Mouse (Mus musculus) liver, embryonic 11.5 days (tissue): Measurements from ENCODE around the gene Terb2. TPM values are rescaled to one million over a fixed set of nuclear protein-coding genes. Genes with fewer than 3 reads are reported as not detected.
A peak's percentile ranks its signal among the peaks of the same experiment; 100 is the strongest.

Experiments used
- ATAC-seq: fragments of 200-750 bp; cut with Nextera tagmentation; replicated peaks from 2 replicates; pipeline ENCODE4 v1.8.0; 2017; ENCODE audit warnings: moderate number of reproducible peaks, mild to moderate bottlenecking, moderate TSS enrichment, moderate library complexity; ENCODE audit not compliant: low FRiP score
- DNase-seq: peaks from one replicate; pipeline ENCODE4 v3.0.0-alpha.2; 2017; ENCODE audit warnings: low spot score
- H3K27ac ChIP-seq: fragments of 300-500 bp; sonication (generic); 2 replicates; pipeline ENCODE4 v1.5.1; 2014; ENCODE audit warnings: mild to moderate bottlenecking, low read depth, low read length, control low read depth
- H3K27me3 ChIP-seq: fragments of 300-500 bp; sonication (generic); replicated peaks from 2 replicates; pipeline ENCODE4 v1.6.1; 2014; ENCODE audit warnings: low read length, mixed read lengths; ENCODE audit not compliant: control insufficient read depth, insufficient read depth
- H3K36me3 ChIP-seq: fragments of 300-500 bp; sonication (generic); 2 replicates; pipeline ENCODE4 v1.6.1; 2014; ENCODE audit warnings: mild to moderate bottlenecking, low read length, moderate library complexity, mixed read lengths; ENCODE audit not compliant: control insufficient read depth, insufficient read depth
- H3K4me1 ChIP-seq: fragments of 300-500 bp; sonication (generic); replicated peaks from 2 replicates; pipeline ENCODE4 v1.6.1; 2014; ENCODE audit warnings: low read length, mixed read lengths; ENCODE audit not compliant: control insufficient read depth, insufficient read depth
- H3K4me2 ChIP-seq: fragments of 300-500 bp; sonication (generic); 2 replicates; pipeline ENCODE4 v1.6.1; 2014; ENCODE audit warnings: mild to moderate bottlenecking, control low read depth, moderate library complexity
- H3K4me3 ChIP-seq: fragments of 300-500 bp; sonication (generic); 2 replicates; pipeline ENCODE4 v1.5.1; 2014; ENCODE audit warnings: low read depth, low read length, control low read depth
- H3K9ac ChIP-seq: fragments of 300-500 bp; sonication (generic); 2 replicates; pipeline ENCODE4 v1.6.1; 2014; ENCODE audit warnings: low read depth, low read length, control low read depth
- H3K9me3 ChIP-seq: fragments of 300-500 bp; sonication (generic); 2 replicates; pipeline ENCODE4 v1.6.1; 2016; ENCODE audit warnings: low read length, inconsistent platforms, mixed read lengths; ENCODE audit not compliant: control insufficient read depth
- WGBS: fragments of 180-500 bp; shearing (Covaris S2); extraction: QIAGEN DNeasy Blood & Tissue Kit; methylation state at CpG from one replicate; pipeline ENCODE4 v1.1.7; 2014; 5-methylcytosine and 5-hydroxymethylcytosine counted together
- polyA plus RNA-seq: library from polyadenylated mRNA; unstranded; fragments of >200 nt; fragmentation: Nextera tagmentation; extraction: Ambion mirVana; gene quantifications from 2 replicates; pipeline ENCODE4 v1.2.1, GENCODE M21; 2014

The Terb2 gene
- polyA plus RNA-seq = not detected in 2 replicates

DNA sequence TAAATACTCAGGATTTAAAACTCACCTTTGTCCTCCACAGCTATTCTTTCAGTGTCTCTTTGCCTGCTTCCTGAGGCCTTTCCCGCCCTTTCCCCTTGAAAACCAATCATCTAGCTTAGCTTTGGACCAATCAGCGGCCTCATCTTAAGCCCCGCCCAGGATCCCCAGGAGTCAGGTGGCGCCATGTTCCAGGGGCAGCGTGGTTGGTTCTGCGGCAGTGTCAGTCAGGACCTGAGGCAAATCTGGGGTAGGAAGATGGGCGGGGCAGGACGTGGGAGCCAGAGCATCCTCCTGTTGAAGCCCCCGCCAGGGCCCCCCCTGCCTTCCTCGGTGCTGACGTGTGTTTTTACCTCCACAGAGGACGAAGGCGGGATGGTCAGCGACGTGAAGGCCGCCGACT lies at the start of gene Terb2, which contains the start of gene Patl2:
Gene Terb2, plus strand, starts transcription at position 167 of the 400 bp plus-strand sequence.
Gene Patl2, minus strand, starts transcription at position 84 of the 400 bp plus-strand sequence.
- Histone ChIP-seq H3K4me3 (no peak within 1 kb of the TSS), H3K9me3 (no peaks in the 10 kb centered on the region), H3K36me3 (no peaks in the 10 kb centered on the region), H3K27me3 (no peaks in the 10 kb centered on the region), H3K4me1 (no peaks in the 10 kb centered on the region; the same call in 1 of the 2 replicates), H3K9ac (no peak within 1 kb of the TSS), H3K4me2 (no peak within 1 kb of the TSS), H3K27ac (no peak within 1 kb of the TSS)
- ATAC-seq (no peak), DNase-seq (no peak)
- WGBS = 70% methylated on average over 17 of the region's 17 CpGs

DNA sequence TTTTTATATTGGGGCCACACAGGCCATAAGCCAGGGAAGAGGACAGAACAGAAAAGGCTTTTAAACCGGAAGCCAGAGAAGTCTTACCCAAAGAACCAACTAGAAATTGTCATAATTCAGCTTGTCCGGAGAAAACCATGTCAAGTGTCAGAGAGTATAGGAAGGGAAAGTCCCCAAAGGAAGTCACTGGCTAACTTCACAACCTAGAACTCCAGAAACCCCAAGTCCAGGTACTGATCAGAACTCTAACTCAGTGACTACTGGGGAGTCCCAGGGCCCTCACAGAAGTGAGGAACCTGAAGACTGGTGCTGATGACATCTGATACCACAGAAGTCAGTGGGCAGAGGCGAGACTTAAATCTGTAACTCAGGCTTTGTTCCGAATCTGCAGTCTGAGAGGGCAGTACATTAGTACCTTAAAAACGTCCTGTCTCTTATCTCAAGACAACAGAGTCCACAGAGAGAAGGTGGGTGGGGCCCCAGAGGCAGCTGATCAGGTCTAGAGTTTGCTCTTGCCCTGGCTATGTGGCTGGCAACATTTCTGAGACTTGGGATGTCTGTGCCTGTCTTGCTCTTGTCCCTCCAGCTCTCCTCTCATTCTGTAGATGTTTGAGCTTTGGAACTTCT lies 48.1 kb upstream of the Terb2 start:
- Histone ChIP-seq H3K27me3 (no peaks in the 10 kb centered on the region), H3K4me3 (no peak overlapping the region), H3K4me2 (peak overlapping the region; percentile 44), H3K27ac (no peak overlapping the region), H3K4me1 (peaks cover 12% of the 10 kb centered on the region), H3K9me3 (no peaks in the 10 kb centered on the region), H3K36me3 (no peaks in the 10 kb centered on the region), H3K9ac (no peak overlapping the region)
- peak; percentile 48 for DNase-seq
- peak; percentile 96 for ATAC-seq
- WGBS = 31% methylated on average over 5 of the region's 5 CpGs

GRCm38 (mm10) chr2:122140815-122141214 lies 45.3 kb upstream of the Terb2 start:
- Histone ChIP-seq H3K9me3 (no peaks in the 10 kb centered on the region), H3K9ac (no peak overlapping the region), H3K4me3 (no peak overlapping the region), H3K36me3 (no peaks in the 10 kb centered on the region), H3K4me2 (peak overlapping the region; percentile 12; the same call in 1 of the 2 replicates), H3K27ac (peak overlapping the region; percentile 68), H3K27me3 (no peaks in the 10 kb centered on the region), H3K4me1 (peaks cover 12% of the 10 kb centered on the region)
- 68% methylated on average over 2 of the region's 2 CpGs for WGBS
- ATAC-seq (no peak), DNase-seq (no peak)

- Histone ChIP-seq H3K27me3 (no peaks in the 10 kb centered on the region), H3K4me3 (no peak overlapping the region), H3K4me2 (no peak overlapping the region), H3K9me3 (no peaks in the 10 kb centered on the region), H3K27ac (peak overlapping the region; percentile 68), H3K36me3 (no peaks in the 10 kb centered on the region), H3K9ac (no peak overlapping the region), H3K4me1 (peaks cover 12% of the 10 kb centered on the region)
- DNase-seq (no peak), ATAC-seq (peak; percentile 22; the same call in 1 of the 2 replicates)
- 66% methylated on average over 5 of the region's 5 CpGs for WGBS
Measured at GRCm38 (mm10) chr2:122141332-122141967, 44.6 kb upstream of the Terb2 start.

GRCm38 (mm10) chr2:122143111-122143510 lies 43.0 kb upstream of the Terb2 start:
- WGBS = 85% methylated on average over 3 of the region's 3 CpGs
- no peaks in the 10 kb centered on the region for H3K27me3 ChIP-seq
- no peaks in the 10 kb centered on the region for H3K9me3 ChIP-seq
- no peak overlapping the region for H3K27ac ChIP-seq
- H3K4me3 ChIP-seq = no peak overlapping the region
- peaks cover 7% of the 10 kb centered on the region for H3K4me1 ChIP-seq
- no peak overlapping the region for H3K9ac ChIP-seq
- no peak for DNase-seq
- ATAC-seq = no peak
- H3K4me2 ChIP-seq = no peak overlapping the region
- H3K36me3 ChIP-seq = no peaks in the 10 kb centered on the region

- 67% methylated on average over 4 of the region's 4 CpGs for WGBS
- H3K4me1 ChIP-seq = peaks cover 9% of the 10 kb centered on the region; the same call in 1 of the 2 replicates
- no peaks in the 10 kb centered on the region for H3K9me3 ChIP-seq
- no peak overlapping the region for H3K4me2 ChIP-seq
- no peak for ATAC-seq
- H3K9ac ChIP-seq = no peak overlapping the region
- H3K27me3 ChIP-seq = no peaks in the 10 kb centered on the region
- H3K4me3 ChIP-seq = no peak overlapping the region
- no peak for DNase-seq
- no peak overlapping the region for H3K27ac ChIP-seq
- H3K36me3 ChIP-seq = no peaks in the 10 kb centered on the region
Measured at GRCm38 (mm10) chr2:122145756-122146155, 40.3 kb upstream of the Terb2 start.

DNA sequence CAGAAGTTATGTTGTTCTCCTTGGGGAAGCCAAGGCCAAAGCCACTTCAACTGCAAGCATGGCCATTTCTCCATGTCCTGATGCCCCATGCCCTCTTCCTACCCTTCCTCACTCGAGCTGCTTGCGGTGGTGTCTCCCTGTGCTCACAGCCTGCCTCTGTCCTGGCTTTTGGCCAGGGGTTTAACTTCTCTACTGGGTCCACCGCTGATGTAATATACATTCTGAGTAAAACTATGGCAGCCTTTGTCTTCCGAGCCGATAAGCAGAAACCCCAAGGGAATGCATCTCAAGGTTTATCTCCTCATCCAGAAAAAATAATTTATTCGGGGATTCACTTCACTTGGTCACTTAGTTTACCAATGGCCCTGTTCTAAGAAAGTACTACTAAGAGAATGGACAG lies 39.4 kb upstream of the Terb2 start:
- ATAC-seq = no peak
- H3K27me3 ChIP-seq = no peaks in the 10 kb centered on the region
- H3K9ac ChIP-seq = no peak overlapping the region; the same call in 1 of the 2 replicates
- no peak for DNase-seq
- peaks cover 9% of the 10 kb centered on the region; the same call in 1 of the 2 replicates for H3K4me1 ChIP-seq
- H3K36me3 ChIP-seq = no peaks in the 10 kb centered on the region
- H3K27ac ChIP-seq = 0 out of 2 replicates have a peak overlapping the region, but pooled peaks have one; percentile 3
- no peaks in the 10 kb centered on the region for H3K9me3 ChIP-seq
- no peak overlapping the region; the same call in 1 of the 2 replicates for H3K4me3 ChIP-seq
- 77% methylated on average over 6 of the region's 6 CpGs for WGBS
- peak overlapping the region; percentile 66; the same call in 1 of the 2 replicates for H3K4me2 ChIP-seq

GRCm38 (mm10) chr2:122147508-122148241 lies 38.4 kb upstream of the Terb2 start, which contains the start of gene B2m:
Gene B2m (plus strand): TSS chr2:122147686.
- H3K4me1 ChIP-seq = peaks cover 9% of the 10 kb centered on the region; the same call in 1 of the 2 replicates
- H3K9ac ChIP-seq = peak within 1 kb of the TSS; percentile 76
- DNase-seq = peak; percentile 92
- peak within 1 kb of the TSS; percentile 64 for H3K4me3 ChIP-seq
- peak; percentile 97 for ATAC-seq
- H3K27ac ChIP-seq = peak within 1 kb of the TSS; percentile 62; the same call in 1 of the 2 replicates
- no peaks in the 10 kb centered on the region for H3K36me3 ChIP-seq
- no peaks in the 10 kb centered on the region for H3K9me3 ChIP-seq
- H3K27me3 ChIP-seq = no peaks in the 10 kb centered on the region
- under 1% methylated on average over 40 of the region's 40 CpGs for WGBS
- peak within 1 kb of the TSS; percentile 66 for H3K4me2 ChIP-seq
